Mouse (Mus musculus) midbrain, embryonic 11.5 days (tissue): Measurements from ENCODE around the gene Hydin. TPM values are rescaled to one million over a fixed set of nuclear protein-coding genes. Genes with fewer than 3 reads are reported as not detected.

Experiments used
- ATAC-seq: fragments of 200-750 bp; cut with Nextera tagmentation; 2 replicates; pipeline ENCODE4 v1.8.0; 2017; ENCODE audit warnings: moderate TSS enrichment, moderate library complexity; ENCODE audit not compliant: low FRiP score
- DNase-seq: peaks from one replicate; pipeline ENCODE4 v3.0.0; 2015; ENCODE audit warnings: low spot score; ENCODE audit errors: missing footprints
- H3K27ac ChIP-seq: fragments of 300-500 bp; sonication (generic); 2 replicates; pipeline ENCODE4 v1.5.1; 2014; ENCODE audit warnings: low read depth, low read length
- H3K27me3 ChIP-seq: fragments of 300-500 bp; sonication (generic); 2 replicates; pipeline ENCODE4 v1.6.1; 2014; ENCODE audit warnings: mild to moderate bottlenecking, low read length, moderate library complexity, mixed read lengths; ENCODE audit not compliant: control insufficient read depth, insufficient read depth
- H3K36me3 ChIP-seq: fragments of 300-500 bp; sonication (generic); 2 replicates; pipeline ENCODE4 v1.6.1; 2014; ENCODE audit warnings: mild to moderate bottlenecking, low read length, moderate library complexity, mixed read lengths; ENCODE audit not compliant: control insufficient read depth, insufficient read depth
- H3K4me1 ChIP-seq: fragments of 300-500 bp; sonication (generic); 2 replicates; pipeline ENCODE4 v1.6.1; 2014; ENCODE audit warnings: low read length; ENCODE audit not compliant: control insufficient read depth, insufficient read depth
- H3K4me2 ChIP-seq: fragments of 300-500 bp; sonication (generic); 2 replicates; pipeline ENCODE4 v1.6.1; 2014; ENCODE audit warnings: mild to moderate bottlenecking, moderate library complexity
- H3K4me3 ChIP-seq: fragments of 300-500 bp; sonication (generic); 2 replicates; pipeline ENCODE4 v1.5.1; 2014; ENCODE audit warnings: low read depth, low read length
- H3K9ac ChIP-seq: fragments of 300-500 bp; sonication (generic); 2 replicates; pipeline ENCODE4 v1.6.1; 2014; ENCODE audit warnings: low read length
- H3K9me3 ChIP-seq: fragments of 300-500 bp; sonication (generic); 2 replicates; pipeline ENCODE4 v1.6.1; 2016; ENCODE audit warnings: low read length; ENCODE audit not compliant: control insufficient read depth
- WGBS: fragments of 180-500 bp; shearing (Covaris S2); extraction: QIAGEN DNeasy Blood & Tissue Kit; methylation state at CpG from one replicate; pipeline ENCODE4 v1.1.7; 2014; 5-methylcytosine and 5-hydroxymethylcytosine counted together
- polyA plus RNA-seq: library from polyadenylated mRNA; unstranded; fragments of >200 nt; fragmentation: Nextera tagmentation; extraction: Ambion mirVana; gene quantifications from 2 replicates; pipeline ENCODE4 v1.2.1, GENCODE M21; 2014

The Hydin gene
- polyA plus RNA-seq, 1 experiment from 2014 or later: 0.18 TPM

GRCm38 (mm10) chr8:110631201-110631600 is 364.4 kb downstream of the Hydin start:
- WGBS: 92% methylated on average over 7 of the region's 7 CpGs
- Histone ChIP-seq H3K4me3 (no peak overlapping the region), H3K36me3 (peaks cover 2% of the 10 kb centered on the region; the same call in 1 of the 2 replicates), H3K4me1 (no peaks in the 10 kb centered on the region), H3K9me3 (no peaks in the 10 kb centered on the region), H3K4me2 (no peak overlapping the region), H3K27me3 (no peaks in the 10 kb centered on the region), H3K9ac (no peak overlapping the region), H3K27ac (no peak overlapping the region)
- ATAC-seq: no peak
- no peak for DNase-seq

GRCm38 (mm10) chr8:110633814-110634213 is 367.0 kb downstream of the Hydin start:
- Histone ChIP-seq H3K27ac (no peak overlapping the region), H3K27me3 (no peaks in the 10 kb centered on the region), H3K9ac (no peak overlapping the region), H3K9me3 (no peaks in the 10 kb centered on the region), H3K4me1 (no peaks in the 10 kb centered on the region), H3K36me3 (peaks cover 4% of the 10 kb centered on the region; the same call in 1 of the 2 replicates), H3K4me3 (no peak overlapping the region), H3K4me2 (no peak overlapping the region)
- DNase-seq: no peak
- WGBS: 94% methylated on average over 3 of the region's 3 CpGs
- no peak for ATAC-seq

GRCm38 (mm10) chr8:110636182-110636581 is 369.4 kb downstream of the Hydin start:
- ATAC-seq (no peak), DNase-seq (peak; percentile 44)
- Histone ChIP-seq H3K4me2 (no peak overlapping the region), H3K9me3 (no peaks in the 10 kb centered on the region), H3K27me3 (no peaks in the 10 kb centered on the region), H3K36me3 (peaks cover 4% of the 10 kb centered on the region; the same call in 1 of the 2 replicates), H3K9ac (no peak overlapping the region), H3K4me1 (no peaks in the 10 kb centered on the region), H3K4me3 (no peak overlapping the region), H3K27ac (no peak overlapping the region)
- WGBS: 96% methylated on average over 6 of the region's 6 CpGs

- Histone ChIP-seq H3K9me3 (no peaks in the 10 kb centered on the region), H3K4me3 (no peak overlapping the region), H3K36me3 (peaks cover 2% of the 10 kb centered on the region; the same call in 1 of the 2 replicates), H3K4me2 (no peak overlapping the region), H3K27ac (no peak overlapping the region), H3K27me3 (no peaks in the 10 kb centered on the region), H3K9ac (no peak overlapping the region), H3K4me1 (no peaks in the 10 kb centered on the region)
- 95% methylated on average over 5 of the region's 5 CpGs for WGBS
- no peak for ATAC-seq
- DNase-seq: peak; percentile 6
These were observed 375.6 kb downstream of the Hydin start for GRCm38 (mm10) chr8:110642331-110642730.

GRCm38 (mm10) chr8:110643177-110643576 is 376.4 kb downstream of the Hydin start:
- 83% methylated on average over 4 of the region's 4 CpGs for WGBS
- H3K4me3 ChIP-seq: no peak overlapping the region
- H3K36me3 ChIP-seq: peaks cover 2% of the 10 kb centered on the region; the same call in 1 of the 2 replicates

GRCm38 (mm10) chr8:110644422-110644821 is 377.6 kb downstream of the Hydin start:
- H3K4me3 ChIP-seq: no peak overlapping the region
- ATAC-seq (no peak), DNase-seq (no peak)
- WGBS: 91% methylated on average over 4 of the region's 4 CpGs
- no peaks in the 10 kb centered on the region for H3K4me1 ChIP-seq
- no peaks in the 10 kb centered on the region for H3K9me3 ChIP-seq
- no peak overlapping the region for H3K4me2 ChIP-seq
- no peaks in the 10 kb centered on the region for H3K27me3 ChIP-seq
- H3K36me3 ChIP-seq: peaks cover 2% of the 10 kb centered on the region; the same call in 1 of the 2 replicates
- no peak overlapping the region for H3K9ac ChIP-seq
- H3K27ac ChIP-seq: no peak overlapping the region

More at GRCm38 (mm10) chr8:110643177-110643576, 376.4 kb downstream of the Hydin start:
- H3K9me3 ChIP-seq: no peaks in the 10 kb centered on the region
- H3K4me1 ChIP-seq: no peaks in the 10 kb centered on the region
- DNase-seq (no peak), ATAC-seq (no peak)
- no peak overlapping the region for H3K9ac ChIP-seq
- no peaks in the 10 kb centered on the region for H3K27me3 ChIP-seq
- H3K4me2 ChIP-seq: no peak overlapping the region
- H3K27ac ChIP-seq: no peak overlapping the region

GRCm38 (mm10) chr8:110644901-110645300 is 378.1 kb downstream of the Hydin start:
- no peaks in the 10 kb centered on the region for H3K9me3 ChIP-seq
- H3K36me3 ChIP-seq: peaks cover 2% of the 10 kb centered on the region; the same call in 1 of the 2 replicates
- no peak overlapping the region for H3K27ac ChIP-seq
- no peaks in the 10 kb centered on the region for H3K27me3 ChIP-seq
- 85% methylated on average over 2 of the region's 2 CpGs for WGBS
- ATAC-seq (no peak), DNase-seq (peak; percentile 4)
- no peak overlapping the region for H3K4me3 ChIP-seq
- H3K9ac ChIP-seq: no peak overlapping the region
- H3K4me1 ChIP-seq: no peaks in the 10 kb centered on the region
- no peak overlapping the region for H3K4me2 ChIP-seq

GRCm38 (mm10) chr8:110645340-110645739 is 378.6 kb downstream of the Hydin start:
- no peaks in the 10 kb centered on the region for H3K9me3 ChIP-seq
- H3K36me3 ChIP-seq: peaks cover 2% of the 10 kb centered on the region; the same call in 1 of the 2 replicates
- ATAC-seq (no peak), DNase-seq (no peak)
- H3K4me1 ChIP-seq: no peaks in the 10 kb centered on the region
- H3K27me3 ChIP-seq: no peaks in the 10 kb centered on the region
- 87% methylated on average over 3 of the region's 3 CpGs for WGBS
- no peak overlapping the region for H3K4me3 ChIP-seq
- H3K9ac ChIP-seq: no peak overlapping the region
- no peak overlapping the region for H3K27ac ChIP-seq
- no peak overlapping the region for H3K4me2 ChIP-seq

GRCm38 (mm10) chr8:110646064-110646463 is 379.3 kb downstream of the Hydin start:
- Histone ChIP-seq H3K4me1 (no peaks in the 10 kb centered on the region), H3K27me3 (no peaks in the 10 kb centered on the region), H3K9me3 (no peaks in the 10 kb centered on the region), H3K4me3 (no peak overlapping the region), H3K36me3 (peaks cover 2% of the 10 kb centered on the region; the same call in 1 of the 2 replicates), H3K4me2 (no peak overlapping the region), H3K27ac (no peak overlapping the region), H3K9ac (no peak overlapping the region)
- WGBS: 42% methylated on average over 6 of the region's 6 CpGs
- ATAC-seq (no peak; the same call in 1 of the 2 replicates), DNase-seq (peak; percentile 88)
